Comparison of ENCODE assay signal across 8 mouse cellular contexts in the genomic region with DNA sequence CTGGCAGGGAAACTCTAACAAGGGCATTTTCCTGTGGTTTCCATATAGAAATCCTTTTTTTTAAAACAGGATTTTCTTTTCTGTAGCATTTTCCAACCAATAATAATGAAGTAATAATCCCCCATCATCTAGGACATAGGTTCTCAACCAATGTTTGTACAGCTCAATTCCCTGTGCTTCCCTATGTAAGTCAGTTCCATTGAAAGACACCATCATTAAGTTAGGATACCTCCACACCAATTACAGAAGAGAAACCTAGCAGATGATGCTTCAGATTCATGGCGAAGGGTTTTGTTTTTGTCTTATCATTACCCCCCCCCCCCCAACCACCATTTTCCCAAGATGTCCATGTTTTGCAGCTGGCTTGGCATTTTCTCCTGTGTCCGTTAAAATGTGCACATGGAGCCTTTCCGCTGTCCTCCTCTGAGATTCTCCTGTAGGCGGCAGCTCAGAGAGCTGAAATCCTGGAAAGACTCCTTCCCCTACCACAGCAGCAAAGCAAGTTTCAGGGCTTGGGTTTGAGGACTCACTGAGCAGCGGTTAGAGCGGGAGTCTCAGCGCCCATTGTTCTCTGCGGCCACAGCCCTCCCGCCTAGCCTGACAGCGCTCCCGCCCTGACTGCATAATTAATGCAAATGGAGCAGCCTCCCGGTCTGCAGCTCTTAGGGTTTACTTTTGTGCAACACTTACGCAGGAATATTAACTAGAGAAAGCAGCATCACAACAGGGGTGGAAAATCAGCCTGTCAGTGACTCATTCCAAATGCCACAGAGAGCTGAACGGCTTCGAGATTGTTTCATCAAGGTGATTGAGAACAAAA.
DNase-seq lines count a peak whose midpoint lies in the region; ATAC-seq and TF ChIP-seq lines count a peak whose summit lies in the region.

No protein-coding gene starts in this region.

- CTCF ChIA-PET in Patski (lab: Charles Lee): interaction anchor here (0.8 to 1.6 kb wide), 4 partner anchors 13 to 67 kb away, joined by 3 to 5 read pairs (median 3); no protein-coding TSS in a partner anchor

- WGBS in forebrain, postnatal 0 days: 2% methylated on average over 15 of the region's 15 CpGs
- WGBS in lung, embryonic 14.5 days: under 1% methylated on average over 15 of the region's 15 CpGs

- in situ Hi-C loops in Patski (cut with MboI; ENCODE audit: low pct_unique_long_range_greater_than_20kb): no loop called here

- H3K27ac ChIP-seq in forebrain, postnatal 0 days (ENCODE audit: low read depth, low read length): peak overlapping the region; percentile 81
- H3K27ac ChIP-seq in lung, embryonic 14.5 days (ENCODE audit: low read depth): peak overlapping the region; percentile 93

- peak overlapping the region; percentile 40 for H3K4me3 ChIP-seq in forebrain, postnatal 0 days (ENCODE audit: low read depth, low read length)
- H3K4me3 ChIP-seq in lung, embryonic 14.5 days (ENCODE audit: low read depth, low read length): peak overlapping the region; percentile 47

- no peaks in the 10 kb centered on the region; the same call in 1 of the 2 replicates for H3K4me1 ChIP-seq in forebrain, postnatal 0 days (ENCODE audit: insufficient read depth)
- H3K4me1 ChIP-seq in lung, embryonic 14.5 days (ENCODE audit: insufficient read depth): peaks cover 29% of the 10 kb centered on the region

- POLR2A ChIA-PET in Patski (lab: Charles Lee): interaction anchor here (1.0 to 1.2 kb wide), 2 partner anchors 9 to 161 kb away, joined by 4 to 6 read pairs; no protein-coding TSS in a partner anchor

- H3K4me2 ChIP-seq in forebrain, postnatal 0 days (ENCODE audit: low read depth): peak overlapping the region; percentile 65
- H3K4me2 ChIP-seq in lung, embryonic 14.5 days: peak overlapping the region; percentile 76

- ATAC-seq in Patski: peak; percentile 87
- ATAC-seq in forebrain, postnatal 0 days: peak; percentile 91
- peak; percentile 62 to 71; a peak in 2 of 4 replicates for ATAC-seq in hematopoietic stem cell, adult 5-6 weeks (replicated peaks in 1 of 2; ENCODE audit: insufficient read depth in 1 of 2, low FRiP score in 2 of 2, low TSS enrichment in 1 of 2, low read depth in 1 of 2, poor library complexity in 2 of 2, severe bottlenecking in 2 of 2)
- peak; percentile 85 for ATAC-seq in lung, embryonic 14.5 days (ENCODE audit: insufficient read depth)

- H3K36me3 ChIP-seq in forebrain, postnatal 0 days (ENCODE audit: insufficient read depth): no peaks in the 10 kb centered on the region
- no peaks in the 10 kb centered on the region for H3K36me3 ChIP-seq in lung, embryonic 14.5 days (ENCODE audit: insufficient read depth)

- peak; percentile 43 for TF ChIP-seq CTCF in Patski (IDR thresholded peaks at IDR 0.05)
- TF ChIP-seq CTCF in forebrain, postnatal 0 days (IDR thresholded peaks at IDR 0.05; ENCODE audit: low read depth): peak; percentile 68
- TF ChIP-seq CTCF in lung, embryonic 14.5 days (IDR thresholded peaks at IDR 0.05; ENCODE audit: low read depth): peak; percentile 58

- peak overlapping the region; percentile 57 for H3K9ac ChIP-seq in forebrain, postnatal 0 days
- peak overlapping the region; percentile 66 for H3K9ac ChIP-seq in lung, embryonic 14.5 days

- peak; percentile 46 for DNase-seq in Patski (ENCODE audit: low read depth, low spot score)
- peak; percentile 61 for DNase-seq in cerebellum, adult 18-20 months
- peak; percentile 78 for DNase-seq in forebrain, postnatal 0 days
- peak; percentile 13 for DNase-seq in layer of hippocampus, adult 9-11 months
- DNase-seq in lung, embryonic 14.5 days: peak; percentile 86
- peak; percentile 49 for DNase-seq in ovary, adult 18-20 months (ENCODE audit: low spot score)
- peak; percentile 37 for DNase-seq in thymus, postnatal 4 days

- H3K27me3 ChIP-seq in Patski: no peaks in the 10 kb centered on the region
- no peaks in the 10 kb centered on the region for H3K27me3 ChIP-seq in forebrain, postnatal 0 days (ENCODE audit: insufficient read depth, low read length)
- H3K27me3 ChIP-seq in lung, embryonic 14.5 days (ENCODE audit: insufficient read depth, low read length): no peaks in the 10 kb centered on the region

- no peaks in the 10 kb centered on the region for H3K9me3 ChIP-seq in forebrain, postnatal 0 days (ENCODE audit: low read length)
- H3K9me3 ChIP-seq in lung, embryonic 14.5 days (ENCODE audit: low read depth, low read length): no peaks in the 10 kb centered on the region

Comparison
In these comparisons a context has a peak if more than half of its experiments do, and no peak if none do; other contexts are left out.
1. Peak in every context shown above with its lines: DNase-seq, ATAC-seq, H3K4me3 ChIP-seq and H3K27ac ChIP-seq.
2. DNase-seq: peak in every context shown above with its lines; median percentile 86 in lung, embryonic 14.5 days; 78 in forebrain, postnatal 0 days; 61 in cerebellum, adult 18-20 months; 49 in ovary, adult 18-20 months; 46 in Patski; 37 in thymus, postnatal 4 days; 13 in layer of hippocampus, adult 9-11 months.